Mouse (Mus musculus) midbrain, embryonic 13.5 days (tissue): Measurements from ENCODE around the gene Arl8a. TPM values are rescaled to one million over a fixed set of nuclear protein-coding genes. Genes with fewer than 3 reads are reported as not detected.
"Not testable (repeated sequence)": the region's sequence is repeated elsewhere in the genome, so short reads cannot be mapped to it uniquely, and the experiment has no call there.

ENCODE experiments used
- ATAC-seq: fragments of 200-750 bp; cut with Nextera tagmentation; 2 replicates; pipeline ENCODE4 v1.8.0; 2017; ENCODE audit warnings: mild to moderate bottlenecking, moderate TSS enrichment, moderate library complexity
- H3K27ac ChIP-seq: fragments of 300-500 bp; sonication (generic); 2 replicates; pipeline ENCODE4 v1.5.1; 2015; ENCODE audit warnings: inconsistent platforms, mild to moderate bottlenecking, moderate library complexity
- H3K27me3 ChIP-seq: fragments of 300-500 bp; sonication (generic); 2 replicates; pipeline ENCODE4 v1.6.1; 2015; ENCODE audit warnings: mild to moderate bottlenecking, inconsistent platforms
- H3K36me3 ChIP-seq: fragments of 300-500 bp; sonication (generic); 2 replicates; pipeline ENCODE4 v1.6.1; 2015; ENCODE audit warnings: mild to moderate bottlenecking, inconsistent platforms
- H3K4me1 ChIP-seq: fragments of 300-500 bp; sonication (generic); replicated peaks from 2 replicates; pipeline ENCODE4 v1.6.1; 2015; ENCODE audit warnings: inconsistent platforms
- H3K4me2 ChIP-seq: fragments of 300-500 bp; sonication (generic); replicated peaks from 2 replicates; pipeline ENCODE4 v1.6.1; 2015; ENCODE audit warnings: moderate library complexity, mild to moderate bottlenecking, inconsistent platforms
- H3K4me3 ChIP-seq: fragments of 300-500 bp; sonication (generic); replicated peaks from 2 replicates; pipeline ENCODE4 v1.5.1; 2015; ENCODE audit warnings: mild to moderate bottlenecking, inconsistent platforms
- H3K9ac ChIP-seq: fragments of 300-500 bp; sonication (generic); replicated peaks from 2 replicates; pipeline ENCODE4 v1.6.1; 2015; ENCODE audit warnings: mild to moderate bottlenecking, inconsistent platforms
- H3K9me3 ChIP-seq: fragments of 300-500 bp; sonication (generic); 2 replicates; pipeline ENCODE4 v1.6.1; 2016; ENCODE audit warnings: mild to moderate bottlenecking, inconsistent platforms
- WGBS: fragments of 180-500 bp; shearing (Covaris S2); methylation state at CpG from one replicate; pipeline ENCODE4 v1.1.7; 2015; 5-methylcytosine and 5-hydroxymethylcytosine counted together
- polyA plus RNA-seq: library from polyadenylated mRNA; unstranded; fragments of >200 nt; fragmentation: Nextera tagmentation; extraction: Ambion mirVana; gene quantifications from 2 replicates; pipeline ENCODE4 v1.2.1, GENCODE M21; 2015

Gene Arl8a
- polyA plus RNA-seq = 234 and 247 TPM in 2 replicates

GRCm38 (mm10) chr1:135146077-135146945 lies at the start of gene Arl8a:
Arl8a (plus strand) TSS chr1:135146824.
- H3K27ac ChIP-seq = peak within 1 kb of the TSS; percentile 96
- under 1% methylated on average over 64 of the region's 78 CpGs for WGBS

GRCm38 (mm10) chr1:135097441-135097840 lies 49.2 kb upstream of the Arl8a start:
- Histone ChIP-seq H3K27ac (no peak overlapping the region), H3K9ac (no peak overlapping the region), H3K27me3 (peaks cover 12% of the 10 kb centered on the region), H3K4me2 (no peak overlapping the region), H3K4me3 (no peak overlapping the region), H3K9me3 (no peaks in the 10 kb centered on the region), H3K4me1 (0 out of 2 replicates have a peak, but pooled peaks cover 3% of the 10 kb centered on the region), H3K36me3 (no peaks in the 10 kb centered on the region)
- ATAC-seq = no peak
- 91% methylated on average over 6 of the region's 6 CpGs for WGBS

More at GRCm38 (mm10) chr1:135146077-135146945, at the start of gene Arl8a:
- peaks cover 4% of the 10 kb centered on the region for H3K36me3 ChIP-seq
- peak within 1 kb of the TSS; percentile 94 for H3K4me3 ChIP-seq
- no peaks in the 10 kb centered on the region; the same call in 1 of the 2 replicates for H3K27me3 ChIP-seq
- H3K9me3 ChIP-seq = no peaks in the 10 kb centered on the region
- H3K4me2 ChIP-seq = peak within 1 kb of the TSS; percentile 95
- H3K4me1 ChIP-seq = peaks cover 41% of the 10 kb centered on the region
- H3K9ac ChIP-seq = peak within 1 kb of the TSS; percentile 94
- peak; percentile 83 for ATAC-seq

DNA sequence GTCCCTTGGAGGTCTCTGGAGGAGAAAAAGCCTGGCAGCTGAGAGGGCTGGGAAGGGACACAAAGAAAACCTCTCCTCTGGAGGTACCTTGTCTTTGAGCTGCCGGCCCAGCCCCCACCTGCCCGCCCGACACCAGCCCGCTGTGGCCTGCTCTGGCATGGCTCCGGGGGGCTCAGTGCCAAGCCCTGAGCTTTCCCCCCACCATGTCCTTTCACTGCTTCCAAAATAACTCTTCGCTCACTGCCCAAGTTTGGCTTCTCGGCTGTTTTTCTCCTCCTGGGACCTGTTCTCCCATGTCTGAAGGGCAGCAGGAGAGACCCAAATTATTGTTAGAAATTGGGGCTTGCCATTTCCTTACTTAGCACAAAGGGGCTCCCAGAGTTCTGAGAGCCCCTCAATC lies 48.2 kb upstream of the Arl8a start:
- no peak for ATAC-seq
- no peak overlapping the region for H3K4me3 ChIP-seq
- H3K27ac ChIP-seq = no peak overlapping the region
- no peaks in the 10 kb centered on the region for H3K36me3 ChIP-seq
- no peak overlapping the region for H3K9ac ChIP-seq
- WGBS = 86% methylated on average over 7 of the region's 7 CpGs
- H3K27me3 ChIP-seq = peaks cover 22% of the 10 kb centered on the region
- H3K4me2 ChIP-seq = no peak overlapping the region
- no peaks in the 10 kb centered on the region for H3K9me3 ChIP-seq
- H3K4me1 ChIP-seq = 0 out of 2 replicates have a peak, but pooled peaks cover 3% of the 10 kb centered on the region

- Histone ChIP-seq H3K9me3 (no peaks in the 10 kb centered on the region), H3K27me3 (peaks cover 41% of the 10 kb centered on the region), H3K4me1 (peaks cover 11% of the 10 kb centered on the region), H3K36me3 (no peaks in the 10 kb centered on the region), H3K27ac (no peak overlapping the region), H3K4me3 (no peak overlapping the region), H3K9ac (no peak overlapping the region), H3K4me2 (no peak overlapping the region)
- no peak for ATAC-seq
- 64% methylated on average over 7 of the region's 7 CpGs for WGBS
Observed at GRCm38 (mm10) chr1:135100400-135100799, 46.2 kb upstream of the Arl8a start.

GRCm38 (mm10) chr1:135105124-135105523 lies 41.5 kb upstream of the Arl8a start, which contains the start of gene Lgr6:
Lgr6 (minus strand) TSS chr1:135105276.
- Histone ChIP-seq H3K4me3 (peak within 1 kb of the TSS; percentile 40), H3K4me1 (peaks cover 16% of the 10 kb centered on the region), H3K4me2 (peak within 1 kb of the TSS; percentile 59), H3K9ac (peak within 1 kb of the TSS; percentile 39; the same call in 1 of the 2 replicates), H3K27ac (no peak within 1 kb of the TSS), H3K36me3 (no peaks in the 10 kb centered on the region), H3K9me3 (no peaks in the 10 kb centered on the region), H3K27me3 (peaks cover 71% of the 10 kb centered on the region)
- under 1% methylated on average over 36 of the region's 40 CpGs for WGBS
- no peak for ATAC-seq

DNA sequence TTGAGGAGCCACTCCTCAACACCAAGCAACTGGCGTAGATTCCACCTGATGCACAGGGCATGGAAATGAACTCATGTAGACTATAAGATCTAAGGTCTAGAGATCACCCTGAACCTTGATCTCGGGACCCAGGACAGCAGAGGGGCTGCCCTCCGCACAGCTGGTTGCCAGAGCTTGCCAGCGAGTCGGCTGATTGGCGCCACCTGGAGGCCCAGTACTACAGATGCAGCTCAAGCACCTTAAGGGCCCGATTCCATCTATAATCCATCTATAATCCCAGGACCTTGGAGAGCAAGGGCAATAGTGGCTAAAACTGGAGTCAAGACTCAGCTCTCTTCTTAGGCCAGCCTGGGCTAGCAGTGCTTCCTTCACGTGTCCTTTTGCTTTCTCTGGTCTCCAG lies 40.7 kb upstream of the Arl8a start:
- peaks cover 13% of the 10 kb centered on the region for H3K4me1 ChIP-seq
- no peak overlapping the region for H3K27ac ChIP-seq
- ATAC-seq = no peak
- H3K4me3 ChIP-seq = no peak overlapping the region
- no peaks in the 10 kb centered on the region for H3K9me3 ChIP-seq
- H3K9ac ChIP-seq = no peak overlapping the region
- WGBS = 4% methylated on average over 8 of the region's 8 CpGs
- H3K27me3 ChIP-seq = peaks cover 73% of the 10 kb centered on the region
- no peaks in the 10 kb centered on the region for H3K36me3 ChIP-seq
- 0 out of 2 replicates have a peak overlapping the region, but pooled peaks have one; percentile 59 for H3K4me2 ChIP-seq

DNA sequence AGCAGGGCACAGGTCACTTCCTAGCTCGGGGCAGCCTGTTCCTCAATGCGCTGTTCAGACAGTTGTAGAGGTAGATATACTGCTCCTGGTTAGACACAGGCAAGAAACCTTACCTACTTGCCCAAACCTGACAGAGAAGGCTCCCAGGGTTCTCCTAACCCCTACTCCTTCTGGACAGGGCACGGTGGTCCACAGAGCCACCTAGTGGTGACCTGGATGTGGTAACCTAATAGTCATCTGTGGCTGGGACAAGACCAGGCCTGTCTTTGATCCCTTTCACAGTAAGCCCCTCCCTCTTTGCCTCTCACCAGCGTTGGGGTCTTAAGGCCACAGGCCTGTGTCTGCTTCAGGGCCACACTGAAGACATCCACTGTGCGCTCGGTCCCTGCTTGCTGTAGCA lies 38.0 kb upstream of the Arl8a start:
- peaks cover 17% of the 10 kb centered on the region for H3K4me1 ChIP-seq
- peaks cover 50% of the 10 kb centered on the region for H3K27me3 ChIP-seq
- H3K9me3 ChIP-seq = no peaks in the 10 kb centered on the region
- H3K27ac ChIP-seq = no peak overlapping the region
- H3K9ac ChIP-seq = no peak overlapping the region
- ATAC-seq = no peak
- no peak overlapping the region for H3K4me2 ChIP-seq
- H3K4me3 ChIP-seq = no peak overlapping the region
- no peaks in the 10 kb centered on the region for H3K36me3 ChIP-seq
- WGBS = 43% methylated on average over 6 of the region's 6 CpGs

- H3K9ac ChIP-seq = no peak overlapping the region
- no peak overlapping the region for H3K4me2 ChIP-seq
- H3K4me3 ChIP-seq = no peak overlapping the region
- peaks cover 12% of the 10 kb centered on the region for H3K4me1 ChIP-seq
- H3K9me3 ChIP-seq = no peaks in the 10 kb centered on the region
- no peak overlapping the region for H3K27ac ChIP-seq
- no peak for ATAC-seq
- H3K36me3 ChIP-seq = no peaks in the 10 kb centered on the region
- WGBS = 21% methylated on average over 6 of the region's 6 CpGs
- peaks cover 35% of the 10 kb centered on the region for H3K27me3 ChIP-seq
Observed at GRCm38 (mm10) chr1:135110075-135110474, 36.5 kb upstream of the Arl8a start.

DNA sequence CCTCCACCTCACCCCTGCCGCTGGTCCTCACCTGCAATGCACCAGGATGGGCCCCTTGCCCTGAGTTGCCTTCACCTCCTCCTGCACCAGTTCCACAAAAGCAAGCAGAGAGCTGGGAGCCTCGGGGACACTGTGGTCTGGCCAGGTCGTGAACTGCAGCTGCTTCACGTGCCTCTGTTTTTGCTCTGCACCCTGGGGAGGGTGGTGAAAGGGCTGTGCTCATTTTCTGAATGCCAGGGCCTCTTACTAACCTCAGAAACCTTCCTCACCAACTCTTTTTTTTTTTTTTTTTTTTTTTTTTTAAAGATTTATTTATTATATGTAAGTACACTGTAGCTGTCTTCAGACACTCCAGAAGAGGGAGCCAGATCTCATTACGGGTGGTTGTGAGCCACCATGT lies 35.4 kb upstream of the Arl8a start:
- not testable (repeated sequence) for H3K4me1 ChIP-seq, ATAC-seq, H3K4me3 ChIP-seq, H3K9me3 ChIP-seq, H3K27ac ChIP-seq, H3K9ac ChIP-seq, H3K36me3 ChIP-seq, H3K4me2 ChIP-seq
- peaks cover 23% of the 10 kb centered on the region for H3K27me3 ChIP-seq
- 62% methylated on average over 4 of the region's 5 CpGs for WGBS

DNA sequence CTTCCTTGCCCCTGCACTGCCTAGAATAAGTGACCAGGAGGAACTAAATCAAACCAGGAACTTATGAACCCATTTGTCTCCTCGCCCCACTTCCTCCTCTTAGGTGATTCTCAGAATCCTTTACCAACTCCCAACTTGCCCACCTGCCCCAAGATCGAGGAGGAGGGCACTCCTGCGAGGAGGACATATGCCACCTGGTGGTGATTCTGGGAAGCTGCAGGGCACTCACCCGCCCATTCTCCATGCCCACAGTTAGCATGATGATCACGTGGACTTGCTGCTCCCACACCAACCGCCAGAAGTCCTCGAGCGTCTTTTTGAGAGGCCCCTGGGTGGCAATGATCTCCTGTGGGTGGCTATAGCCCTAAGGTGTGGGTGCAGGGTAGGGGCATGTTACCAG lies 34.0 kb upstream of the Arl8a start:
- Histone ChIP-seq H3K4me3 (no peak overlapping the region), H3K27me3 (peaks cover 9% of the 10 kb centered on the region; the same call in 1 of the 2 replicates), H3K9ac (no peak overlapping the region), H3K36me3 (no peaks in the 10 kb centered on the region), H3K4me1 (0 out of 2 replicates have a peak, but pooled peaks cover 3% of the 10 kb centered on the region), H3K27ac (no peak overlapping the region), H3K4me2 (no peak overlapping the region), H3K9me3 (no peaks in the 10 kb centered on the region)
- WGBS = 13% methylated on average over 8 of the region's 8 CpGs
- no peak for ATAC-seq

DNA sequence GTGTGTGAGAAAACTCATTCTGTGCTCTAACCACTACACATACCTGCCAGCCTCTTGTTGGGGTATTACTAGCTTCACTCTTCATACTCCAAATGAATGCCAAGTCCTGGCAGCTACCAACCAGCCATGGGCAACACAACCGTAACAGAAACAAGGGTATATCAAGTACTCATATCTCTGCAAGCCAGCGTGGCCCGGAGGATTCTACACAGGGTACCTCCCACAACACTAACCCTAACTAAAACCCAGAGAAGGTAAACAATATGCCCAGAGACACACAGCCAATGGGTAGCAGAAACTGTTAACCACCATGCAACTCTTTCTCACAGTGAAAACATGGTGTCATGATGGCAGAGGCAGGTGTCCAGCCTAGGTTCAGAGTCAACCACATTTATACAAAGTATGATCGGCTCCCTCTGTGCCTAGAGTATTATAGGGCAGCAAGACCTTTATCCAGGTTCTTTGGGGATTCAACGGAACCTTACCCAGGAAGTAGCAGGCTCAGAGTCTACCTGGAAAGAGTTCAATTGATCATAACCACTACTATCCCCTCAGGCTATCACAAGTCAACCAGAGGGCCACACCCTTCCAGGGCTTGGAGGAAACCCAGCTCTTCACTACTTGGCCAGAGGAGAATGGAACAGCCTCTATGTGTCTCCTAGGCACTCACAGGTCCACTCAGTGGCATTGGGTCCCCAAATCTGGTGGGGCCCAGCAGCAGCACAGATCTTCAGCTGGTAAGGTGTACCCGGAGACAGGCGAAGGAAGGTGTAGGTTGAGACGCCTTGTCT lies 21.9 kb upstream of the Arl8a start:
- Histone ChIP-seq H3K4me3 (no peak overlapping the region), H3K36me3 (no peaks in the 10 kb centered on the region), H3K4me1 (peaks cover 4% of the 10 kb centered on the region), H3K9ac (no peak overlapping the region), H3K9me3 (no peaks in the 10 kb centered on the region), H3K27me3 (peaks cover 9% of the 10 kb centered on the region; the same call in 1 of the 2 replicates), H3K4me2 (no peak overlapping the region), H3K27ac (no peak overlapping the region)
- WGBS = 93% methylated on average over 8 of the region's 8 CpGs
- ATAC-seq = no peak

- H3K9me3 ChIP-seq = no peaks in the 10 kb centered on the region
- H3K9ac ChIP-seq = no peak overlapping the region
- no peaks in the 10 kb centered on the region for H3K36me3 ChIP-seq
- no peak for ATAC-seq
- H3K27me3 ChIP-seq = peaks cover 11% of the 10 kb centered on the region; the same call in 1 of the 2 replicates
- 77% methylated on average over 8 of the region's 8 CpGs for WGBS
- peaks cover 4% of the 10 kb centered on the region for H3K4me1 ChIP-seq
- H3K27ac ChIP-seq = no peak overlapping the region
- no peak overlapping the region for H3K4me3 ChIP-seq
- H3K4me2 ChIP-seq = no peak overlapping the region
Observed at GRCm38 (mm10) chr1:135125990-135126389, 20.6 kb upstream of the Arl8a start.
